9 mouse cellular contexts compared by ENCODE assay signal in genomic region chr4:147938148-147939096, GRCm38 (mm10). TPM values are rescaled to one million over a fixed set of nuclear protein-coding genes. Genes with fewer than 3 reads are reported as not detected.
DNase-seq lines count a peak whose midpoint lies in the region; ATAC-seq lines count a peak whose summit lies in the region.
"Had no signal": no experiment of that assay in that cellular context is flagged by ENCODE, and none has a peak within 500 bp of the region (broad histone marks: within the 10 kb centered on the region; RNA-seq: fewer than 3 reads in every experiment).

No protein-coding gene starts in this region.

- H3K9me3 ChIP-seq in embryonic facial prominence, embryonic 10.5 days: no peaks in the 10 kb centered on the region
- no peaks in the 10 kb centered on the region for H3K9me3 ChIP-seq in lung, embryonic 15.5 days
- no peaks in the 10 kb centered on the region for H3K9me3 ChIP-seq in forebrain, embryonic 13.5 days (replicated peaks)
- H3K9me3 ChIP-seq: neural tube, embryonic 12.5 days had no signal

- no peak overlapping the region for H3K9ac ChIP-seq in lung, embryonic 15.5 days
- no peak overlapping the region for H3K9ac ChIP-seq in forebrain, embryonic 13.5 days
- H3K9ac ChIP-seq: neural tube, embryonic 12.5 days had no signal

- H3K4me2 ChIP-seq in lung, embryonic 15.5 days: no peak overlapping the region
- H3K4me2 ChIP-seq in forebrain, embryonic 13.5 days: no peak overlapping the region
- H3K4me2 ChIP-seq: neural tube, embryonic 12.5 days had no signal

- H3K4me3 ChIP-seq in embryonic facial prominence, embryonic 10.5 days: no peak overlapping the region
- H3K4me3 ChIP-seq in lung, embryonic 15.5 days: no peak overlapping the region
- H3K4me3 ChIP-seq in forebrain, embryonic 13.5 days: no peak overlapping the region
- H3K4me3 ChIP-seq: neural tube, embryonic 12.5 days had no signal

- H3K27me3 ChIP-seq in embryonic facial prominence, embryonic 10.5 days (replicated peaks; ENCODE audit: low read depth, poor library complexity, severe bottlenecking): no peaks in the 10 kb centered on the region; the same call in 1 of the 2 replicates
- H3K27me3 ChIP-seq in lung, embryonic 15.5 days: no peaks in the 10 kb centered on the region
- H3K27me3 ChIP-seq in forebrain, embryonic 13.5 days: peaks cover 9% of the 10 kb centered on the region; the same call in 1 of the 2 replicates
- H3K27me3 ChIP-seq: neural tube, embryonic 12.5 days had no signal

- peak overlapping the region; percentile 30 for H3K27ac ChIP-seq in embryonic facial prominence, embryonic 10.5 days (replicated peaks)
- peak overlapping the region; percentile 38; the same call in 1 of the 2 replicates for H3K27ac ChIP-seq in lung, embryonic 15.5 days
- no peak overlapping the region for H3K27ac ChIP-seq in forebrain, embryonic 13.5 days
- H3K27ac ChIP-seq: neural tube, embryonic 12.5 days had no signal

- DNase-seq in embryo, embryonic 11 days: peak; percentile 50
- DNase-seq in embryo, embryonic 10 days (ENCODE audit: low spot score): no peak
- DNase-seq in embryonic facial prominence, embryonic 10.5 days (ENCODE audit: low spot score): peak; percentile 34
- DNase-seq in heart, postnatal 36 days: peak; percentile 65 to 69
- DNase-seq in right cerebral cortex, adult 2 months (ENCODE audit: low spot score in 2 of 2): no peak

- H3K36me3 ChIP-seq in embryonic facial prominence, embryonic 10.5 days (replicated peaks): peaks cover 7% of the 10 kb centered on the region
- no peaks in the 10 kb centered on the region; the same call in 1 of the 2 replicates for H3K36me3 ChIP-seq in lung, embryonic 15.5 days
- 0 out of 2 replicates have a peak, but pooled peaks cover 6% of the 10 kb centered on the region for H3K36me3 ChIP-seq in forebrain, embryonic 13.5 days (ENCODE audit: poor library complexity, severe bottlenecking)
- H3K36me3 ChIP-seq: neural tube, embryonic 12.5 days had no signal

- no peak for ATAC-seq in lung, embryonic 15.5 days (ENCODE audit: borderline replicate concordance, extremely low read depth, low FRiP score, low TSS enrichment)
- ATAC-seq in inflammation-experienced regulatory T-cells, adult 6 months: no peak
- no peak for ATAC-seq in forebrain, embryonic 13.5 days

- intact Hi-C loops in heart, postnatal 36 days (cut with DNase I): no loop called here

- WGBS in embryonic facial prominence, embryonic 10.5 days: 65% methylated on average over 14 of the region's 14 CpGs
- 46% methylated on average over 14 of the region's 14 CpGs for WGBS in lung, embryonic 15.5 days
- 77% methylated on average over 14 of the region's 14 CpGs for WGBS in forebrain, embryonic 13.5 days

- peaks cover 82% of the 10 kb centered on the region for H3K4me1 ChIP-seq in embryonic facial prominence, embryonic 10.5 days
- peaks cover 52% of the 10 kb centered on the region for H3K4me1 ChIP-seq in lung, embryonic 15.5 days
- peaks cover 35% of the 10 kb centered on the region for H3K4me1 ChIP-seq in forebrain, embryonic 13.5 days

RNA-seq across cellular contexts. Expression of gene Plod1, which starts 1.9 kb away (rescaled TPM):
- polyA plus RNA-seq in embryonic facial prominence, embryonic 10.5 days (2016; fragmentation: Nextera tagmentation; extraction: Ambion mirVana): 30.9 and 31.0 TPM in 2 replicates
- total RNA-seq in heart, postnatal 36 days (2021): 10 to 100 TPM; 71.3 to 89.9 TPM
- 46.3 and 48.4 TPM in 2 replicates for polyA plus RNA-seq in lung, embryonic 15.5 days (2015; fragmentation: Nextera tagmentation; extraction: Ambion mirVana)
- polyA plus RNA-seq in inflammation-experienced regulatory T-cells, adult 6 months (2017; shearing (Covaris generic)): 1 to 10 TPM; 1.3 to 4.5 (median 3.1) TPM
- polyA plus RNA-seq in forebrain, embryonic 13.5 days (2015; fragmentation: Nextera tagmentation; extraction: Ambion mirVana): 14.0 and 15.0 TPM in 2 replicates

RNA-seq across cellular contexts. Expression of gene 2510039O18Rik, which starts 2.3 kb away (rescaled TPM):
- 10.6 and 12.2 TPM in 2 replicates for polyA plus RNA-seq in embryonic facial prominence, embryonic 10.5 days (2016; fragmentation: Nextera tagmentation; extraction: Ambion mirVana)
- total RNA-seq in heart, postnatal 36 days (2021): 10 to 100 TPM; 37.2 to 41.2 TPM
- polyA plus RNA-seq in lung, embryonic 15.5 days (2015; fragmentation: Nextera tagmentation; extraction: Ambion mirVana): 15.4 and 17.0 TPM in 2 replicates
- 10 to 100 TPM in 1 of 3 experiments, 1 to 10 TPM in 2; 7.2 to 11.6 (median 8.3) TPM for polyA plus RNA-seq in inflammation-experienced regulatory T-cells, adult 6 months (2017; shearing (Covaris generic))
- polyA plus RNA-seq in forebrain, embryonic 13.5 days (2015; fragmentation: Nextera tagmentation; extraction: Ambion mirVana): 9.0 and 10.2 TPM in 2 replicates

RNA-seq across cellular contexts. Expression of gene Mfn2, which starts 33.9 kb away (rescaled TPM):
- 38.2 and 38.6 TPM in 2 replicates for polyA plus RNA-seq in embryonic facial prominence, embryonic 10.5 days (2016; fragmentation: Nextera tagmentation; extraction: Ambion mirVana)
- 100 to 1,000 TPM; 670 to 699 TPM for total RNA-seq in heart, postnatal 36 days (2021)
- polyA plus RNA-seq in lung, embryonic 15.5 days (2015; fragmentation: Nextera tagmentation; extraction: Ambion mirVana): 34.0 and 36.2 TPM in 2 replicates
- polyA plus RNA-seq in inflammation-experienced regulatory T-cells, adult 6 months (2017; shearing (Covaris generic)): 10 to 100 TPM; 20.5 to 25.5 (median 21.2) TPM
- 52.4 and 61.8 TPM in 2 replicates for polyA plus RNA-seq in forebrain, embryonic 13.5 days (2015; fragmentation: Nextera tagmentation; extraction: Ambion mirVana)

RNA-seq across cellular contexts. Expression of gene Nppb, which starts 47.2 kb away (rescaled TPM):
- polyA plus RNA-seq in embryonic facial prominence, embryonic 10.5 days (2016; fragmentation: Nextera tagmentation; extraction: Ambion mirVana): 0.20 TPM in 1 of 2 replicates, not detected in the other
- total RNA-seq in heart, postnatal 36 days (2021): 100 to 1,000 TPM in 1 of 2 experiments, 10 to 100 TPM in 1; 93.0 to 227 TPM
- 1.6 and 3.8 TPM in 2 replicates for polyA plus RNA-seq in lung, embryonic 15.5 days (2015; fragmentation: Nextera tagmentation; extraction: Ambion mirVana)
- not detected for polyA plus RNA-seq in inflammation-experienced regulatory T-cells, adult 6 months (2017; shearing (Covaris generic))
- not detected in 2 replicates for polyA plus RNA-seq in forebrain, embryonic 13.5 days (2015; fragmentation: Nextera tagmentation; extraction: Ambion mirVana)
- polyA plus RNA-seq: neural tube, embryonic 12.5 days had no signal

Comparison
In these comparisons a context has a peak if more than half of its experiments do, and no peak if none do; other contexts are left out.
1. DNase-seq: peak in embryo, embryonic 11 days (single experiment), embryonic facial prominence, embryonic 10.5 days (single experiment) and heart, postnatal 36 days (2 of 2); none in embryo, embryonic 10 days (single experiment) and right cerebral cortex, adult 2 months (0 of 2).